Mouse (Mus musculus) midbrain, postnatal 0 days (tissue): ENCODE data around the gene Capn15. TPM values are rescaled to one million over a fixed set of nuclear protein-coding genes. Genes with fewer than 3 reads are reported as not detected.
A peak's percentile ranks its signal among the peaks of the same experiment; 100 is the strongest.

ENCODE experiments used
- ATAC-seq: fragments of 200-750 bp; cut with Nextera tagmentation; 2 replicates; pipeline ENCODE4 v1.8.0; 2017; ENCODE audit warnings: moderate number of reproducible peaks, mild to moderate bottlenecking, moderate TSS enrichment, moderate library complexity; ENCODE audit not compliant: low FRiP score
- DNase-seq: peaks from one replicate; pipeline ENCODE4 v3.0.0-alpha.2; 2015; ENCODE audit warnings: low spot score
- H3K27ac ChIP-seq: fragments of 300-500 bp; sonication (generic); 2 replicates; pipeline ENCODE4 v1.5.1; 2014; ENCODE audit warnings: low read depth, mild to moderate bottlenecking, low read length, mixed read lengths
- H3K27me3 ChIP-seq: fragments of 300-500 bp; sonication (generic); 2 replicates; pipeline ENCODE4 v1.6.1; 2014; ENCODE audit warnings: low read length, control low read depth, mixed read lengths; ENCODE audit not compliant: insufficient read depth
- H3K36me3 ChIP-seq: fragments of 300-500 bp; sonication (generic); 2 replicates; pipeline ENCODE4 v1.6.1; 2014; ENCODE audit warnings: low read length, control low read depth, mixed read lengths; ENCODE audit not compliant: insufficient read depth
- H3K4me1 ChIP-seq: fragments of 300-500 bp; sonication (generic); 2 replicates; pipeline ENCODE4 v1.6.1; 2014; ENCODE audit warnings: mild to moderate bottlenecking, control low read depth, antibody characterized with exemption, low read length, mixed read lengths; ENCODE audit not compliant: insufficient read depth
- H3K4me2 ChIP-seq: fragments of 300-500 bp; sonication (generic); 2 replicates; pipeline ENCODE4 v1.6.1; 2014; ENCODE audit warnings: low read depth, mild to moderate bottlenecking, low read length, mixed read lengths; ENCODE audit not compliant: poor library complexity, severe bottlenecking
- H3K4me3 ChIP-seq: fragments of 300-500 bp; sonication (generic); 2 replicates; pipeline ENCODE4 v1.5.1; 2014; ENCODE audit warnings: low read depth, mild to moderate bottlenecking, low read length, moderate library complexity
- H3K9ac ChIP-seq: fragments of 300-500 bp; sonication (generic); replicated peaks from 2 replicates; pipeline ENCODE4 v1.6.1; 2014; ENCODE audit warnings: mild to moderate bottlenecking, low read length, moderate library complexity, mixed read lengths; ENCODE audit not compliant: poor library complexity, severe bottlenecking
- H3K9me3 ChIP-seq: fragments of 300-500 bp; sonication (generic); 2 replicates; pipeline ENCODE4 v1.6.1; 2016; ENCODE audit warnings: low read length, control low read depth
- CTCF ChIP-seq: IDR thresholded peaks from 2 replicates; pipeline ENCODE4 v1.5.1; 2016; ENCODE audit warnings: antibody characterized with exemption, mild to moderate bottlenecking
- WGBS: fragments of 180-500 bp; shearing (Covaris S2); extraction: QIAGEN DNeasy Blood & Tissue Kit; methylation state at CpG from one replicate; pipeline ENCODE4 v1.1.7; 2014; 5-methylcytosine and 5-hydroxymethylcytosine counted together
- polyA plus RNA-seq: library from polyadenylated mRNA; unstranded; fragments of >200 nt; fragmentation: Nextera tagmentation; extraction: Ambion mirVana; gene quantifications from 2 replicates; pipeline ENCODE4 v1.2.1, GENCODE M21; 2015
- total RNA-seq: library from RNA; depleted of rRNA; stranded (reverse); fragments of >200 nt; gene quantifications from 2 replicates; pipeline ENCODE4 v1.2.3, GENCODE M21; 2014

Gene Capn15
- total and polyA plus RNA-seq, 2 experiments from 2014 or later, result 20.1 to 29.7 TPM

DNA sequence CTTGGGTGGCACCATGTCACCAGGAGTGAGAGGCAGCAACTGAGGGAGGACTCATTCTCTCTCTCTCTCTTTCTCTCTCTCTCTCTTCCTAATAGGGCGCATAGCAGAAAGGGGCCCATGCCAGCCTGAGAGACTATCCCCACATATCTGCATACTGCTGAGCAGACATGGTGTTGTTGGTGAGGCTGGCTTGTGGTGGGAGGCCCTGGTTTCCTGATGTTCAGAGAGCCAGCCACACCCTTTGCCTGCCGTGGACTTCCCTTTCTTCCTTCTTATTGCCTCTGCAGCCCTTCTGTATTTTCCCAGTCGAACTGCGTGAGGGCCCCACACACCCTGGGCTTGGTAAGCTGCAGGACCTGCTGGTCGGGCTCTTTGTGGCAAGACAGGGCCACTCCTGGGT is 4.7 kb upstream of the Capn15 start:
- no peak for TF ChIP-seq CTCF
- H3K4me2 ChIP-seq, result no peak overlapping the region
- WGBS, result 96% methylated on average over 5 of the region's 5 CpGs
- H3K27ac ChIP-seq, result no peak overlapping the region
- no peaks in the 10 kb centered on the region for H3K9me3 ChIP-seq
- no peak overlapping the region for H3K9ac ChIP-seq
- ATAC-seq, result no peak
- no peaks in the 10 kb centered on the region for H3K27me3 ChIP-seq
- H3K36me3 ChIP-seq, result peaks cover 50% of the 10 kb centered on the region
- H3K4me3 ChIP-seq, result no peak overlapping the region
- H3K4me1 ChIP-seq, result no peaks in the 10 kb centered on the region
- no peak for DNase-seq

- 13% methylated on average over 17 of the region's 17 CpGs for WGBS
- peak overlapping the region; percentile 76 for H3K4me2 ChIP-seq
- H3K36me3 ChIP-seq, result peaks cover 4% of the 10 kb centered on the region; the same call in 1 of the 2 replicates
- H3K9ac ChIP-seq, result peak overlapping the region; percentile 65
- no peaks in the 10 kb centered on the region for H3K9me3 ChIP-seq
- no peak for TF ChIP-seq CTCF
- DNase-seq (no peak), ATAC-seq (no peak)
- H3K27ac ChIP-seq, result peak overlapping the region; percentile 82
- peak overlapping the region; percentile 72 for H3K4me3 ChIP-seq
- peaks cover 8% of the 10 kb centered on the region for H3K4me1 ChIP-seq
- H3K27me3 ChIP-seq, result no peaks in the 10 kb centered on the region
Observed at GRCm38 (mm10) chr17:25984556-25985305, 865 bp downstream of the Capn15 start.

DNA sequence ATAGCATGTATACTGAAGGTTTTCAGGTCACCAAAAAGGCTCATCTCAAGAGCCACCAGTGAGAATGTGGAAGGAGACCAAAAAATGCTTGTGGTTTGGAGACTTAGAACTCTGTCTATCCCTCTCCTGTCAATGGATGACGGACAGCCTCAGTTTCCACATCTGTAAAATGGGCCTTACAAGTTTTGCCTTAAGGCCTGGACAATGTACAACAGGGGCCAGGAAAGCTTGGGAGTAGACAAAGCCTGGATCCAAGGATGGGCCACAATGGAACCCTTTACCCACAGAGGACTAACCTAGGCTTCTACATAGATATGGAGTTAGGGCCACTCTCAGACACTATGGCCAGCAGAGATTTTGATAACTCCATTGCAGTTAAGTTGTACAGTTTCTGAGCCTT is 1.5 kb downstream of the Capn15 start:
- Histone ChIP-seq H3K4me2 (peak overlapping the region; percentile 76), H3K4me1 (peaks cover 8% of the 10 kb centered on the region), H3K9me3 (no peaks in the 10 kb centered on the region), H3K4me3 (peak overlapping the region; percentile 72), H3K9ac (peak overlapping the region; percentile 65; the same call in 1 of the 2 replicates), H3K27me3 (no peaks in the 10 kb centered on the region), H3K36me3 (no peaks in the 10 kb centered on the region; the same call in 1 of the 2 replicates), H3K27ac (no peak overlapping the region)
- 100% methylated on average over 1 of the region's 1 CpGs for WGBS
- no peak for TF ChIP-seq CTCF
- ATAC-seq (no peak), DNase-seq (no peak)

GRCm38 (mm10) chr17:25982913-25983312 is 2.7 kb downstream of the Capn15 start:
- H3K4me1 ChIP-seq, result peaks cover 8% of the 10 kb centered on the region
- no peaks in the 10 kb centered on the region for H3K36me3 ChIP-seq
- DNase-seq (no peak), ATAC-seq (no peak)
- H3K4me2 ChIP-seq, result no peak overlapping the region
- no peak overlapping the region for H3K27ac ChIP-seq
- H3K9ac ChIP-seq, result no peak overlapping the region
- WGBS, result 96% methylated on average over 3 of the region's 3 CpGs
- H3K27me3 ChIP-seq, result no peaks in the 10 kb centered on the region
- TF ChIP-seq CTCF, result no peak
- H3K4me3 ChIP-seq, result no peak overlapping the region
- H3K9me3 ChIP-seq, result no peaks in the 10 kb centered on the region

GRCm38 (mm10) chr17:25980854-25981253 is 4.7 kb downstream of the Capn15 start:
- ATAC-seq, result no peak
- Histone ChIP-seq H3K9ac (no peak overlapping the region), H3K4me1 (peaks cover 8% of the 10 kb centered on the region), H3K27me3 (no peaks in the 10 kb centered on the region), H3K9me3 (no peaks in the 10 kb centered on the region), H3K4me3 (no peak overlapping the region), H3K27ac (no peak overlapping the region), H3K36me3 (no peaks in the 10 kb centered on the region), H3K4me2 (no peak overlapping the region)
- peak; percentile 16 for DNase-seq
- TF ChIP-seq CTCF, result no peak
- 85% methylated on average over 5 of the region's 5 CpGs for WGBS
